In genomic region chr19:28677045-28677727, GRCm38 (mm10) we compare ENCODE assay signal across 8 mouse cellular contexts. TPM values are rescaled to one million over a fixed set of nuclear protein-coding genes. Genes with fewer than 3 reads are reported as not detected.
DNase-seq lines count a peak whose midpoint lies in the region; ATAC-seq and TF ChIP-seq lines count a peak whose summit lies in the region.

No protein-coding gene starts in this region.

- peaks cover 8% of the 10 kb centered on the region for H3K4me1 ChIP-seq in liver, adult 2 months (ENCODE audit: control insufficient read depth, insufficient read depth, low read length)
- H3K4me1 ChIP-seq in cortical plate, adult 2 months (ENCODE audit: control insufficient read depth, insufficient read depth, low read length) = no peaks in the 10 kb centered on the region
- peaks cover 32% of the 10 kb centered on the region for H3K4me1 ChIP-seq in hindbrain, embryonic 12.5 days
- 0 out of 2 replicates have a peak, but pooled peaks cover 6% of the 10 kb centered on the region for H3K4me1 ChIP-seq in liver, embryonic 15.5 days (replicated peaks)

- no peaks in the 10 kb centered on the region for H3K9me3 ChIP-seq in hindbrain, embryonic 12.5 days (replicated peaks)
- no peaks in the 10 kb centered on the region for H3K9me3 ChIP-seq in liver, embryonic 15.5 days (replicated peaks)

- peak overlapping the region; percentile 99 for H3K4me2 ChIP-seq in hindbrain, embryonic 12.5 days (replicated peaks)
- H3K4me2 ChIP-seq in liver, embryonic 15.5 days = peak overlapping the region; percentile 72; the same call in 1 of the 2 replicates

- peaks cover 12% of the 10 kb centered on the region for H3K27me3 ChIP-seq in liver, adult 2 months (ENCODE audit: control insufficient read depth, insufficient read depth, low read length)
- H3K27me3 ChIP-seq in hindbrain, embryonic 12.5 days = peaks cover 43% of the 10 kb centered on the region
- peaks cover 56% of the 10 kb centered on the region for H3K27me3 ChIP-seq in liver, embryonic 15.5 days

- no peaks in the 10 kb centered on the region for H3K79me2 ChIP-seq in liver, adult 2 months (ENCODE audit: control insufficient read depth, insufficient read depth, low read length)

- WGBS in liver, adult 2 months = 53% methylated on average over 8 of the region's 8 CpGs
- 20% methylated on average over 8 of the region's 8 CpGs for WGBS in hindbrain, embryonic 12.5 days
- WGBS in liver, embryonic 15.5 days (ENCODE audit: insufficient replicate concordance) = 20% methylated on average over 8 of the region's 8 CpGs

- no peak for TF ChIP-seq CTCF in liver, adult 2 months (IDR thresholded peaks at IDR 0.05; ENCODE audit: low read depth, low read length)
- TF ChIP-seq CTCF in cortical plate, adult 2 months (IDR thresholded peaks at IDR 0.05; ENCODE audit: extremely low read depth, insufficient read depth, low read length) = no peak

- no peak overlapping the region for H3K27ac ChIP-seq in liver, adult 2 months (replicated peaks; ENCODE audit: insufficient read depth, low read depth, low read length)
- no peak overlapping the region for H3K27ac ChIP-seq in cortical plate, adult 2 months (ENCODE audit: insufficient read depth, low read length)
- H3K27ac ChIP-seq in hindbrain, embryonic 12.5 days = no peak overlapping the region
- no peak overlapping the region for H3K27ac ChIP-seq in liver, embryonic 15.5 days (replicated peaks)

- H3K36me3 ChIP-seq in liver, adult 2 months (ENCODE audit: control insufficient read depth, insufficient read depth, low read length) = no peaks in the 10 kb centered on the region
- no peaks in the 10 kb centered on the region for H3K36me3 ChIP-seq in hindbrain, embryonic 12.5 days
- H3K36me3 ChIP-seq in liver, embryonic 15.5 days (replicated peaks) = no peaks in the 10 kb centered on the region

- H3K9ac ChIP-seq in liver, adult 2 months (ENCODE audit: low read depth, low read length) = no peak overlapping the region
- no peak overlapping the region for H3K9ac ChIP-seq in hindbrain, embryonic 12.5 days
- no peak overlapping the region for H3K9ac ChIP-seq in liver, embryonic 15.5 days

- peak; percentile 26 for DNase-seq in liver, adult 2 months (ENCODE audit: extremely low read depth, low read depth, low spot score)
- no peak for DNase-seq in liver
- peak; percentile 18 for DNase-seq in thymus, postnatal 0 days (ENCODE audit: low spot score)
- no peak for DNase-seq in c-Kit-positive CD71-positive TER-119-positive erythroid progenitor cells, embryonic 14.5 days (ENCODE audit: low spot score)
- no peak for DNase-seq in T-cell, adult 2 months (ENCODE audit: low spot score)

- TF ChIP-seq POLR2A in liver, adult 2 months (IDR thresholded peaks at IDR 0.05; ENCODE audit: extremely low read depth, insufficient read depth, low read length) = no peak
- no peak for TF ChIP-seq POLR2A in cortical plate, adult 2 months (IDR thresholded peaks at IDR 0.05; ENCODE audit: extremely low read depth, insufficient read depth, low read length)

- no peak for ATAC-seq in hindbrain, embryonic 12.5 days (ENCODE audit: low FRiP score)
- no peak for ATAC-seq in liver, embryonic 15.5 days (ENCODE audit: insufficient read depth)

- no peak overlapping the region for H3K4me3 ChIP-seq in liver, adult 2 months (ENCODE audit: insufficient read depth, low read depth, low read length)
- H3K4me3 ChIP-seq in cortical plate, adult 2 months (ENCODE audit: insufficient read depth, low read length) = peak overlapping the region; percentile 41; the same call in 1 of the 2 replicates
- peak overlapping the region; percentile 51; the same call in 1 of the 2 replicates for H3K4me3 ChIP-seq in hindbrain, embryonic 12.5 days
- no peak overlapping the region for H3K4me3 ChIP-seq in liver, embryonic 15.5 days (replicated peaks)

RNA-seq across cellular contexts. Expression of gene Glis3, which starts 2.7 kb away (rescaled TPM):
- total RNA-seq in liver, adult 2 months (2014; rRNA removed) = 0.37 and 0.60 TPM in 2 replicates
- polyA plus RNA-seq in liver, adult 2 months (2012; rRNA removed) = 0.22 and 0.43 TPM in 2 replicates
- polyA plus RNA-seq in cortical plate, adult 2 months (2012; rRNA removed) = 1.9 and 2.0 TPM in 2 replicates
- polyA plus RNA-seq in hindbrain, embryonic 12.5 days (2016; fragmentation: Nextera tagmentation; extraction: Ambion mirVana) = 2.6 and 2.7 TPM in 2 replicates
- polyA plus RNA-seq in liver, embryonic 15.5 days (2015; fragmentation: Nextera tagmentation; extraction: Ambion mirVana) = 0.15 and 0.45 TPM in 2 replicates
- 0.28 and 0.59 TPM in 2 replicates for polyA plus RNA-seq in thymus, postnatal 0 days (2015; fragmentation: Nextera tagmentation; extraction: Ambion mirVana)

Comparison
In these comparisons a context has a peak if more than half of its experiments do, and no peak if none do; other contexts are left out.
1. DNase-seq: peak in liver, adult 2 months (single experiment) and thymus, postnatal 0 days (single experiment); none in liver (single experiment), c-Kit-positive CD71-positive TER-119-positive erythroid progenitor cells, embryonic 14.5 days (single experiment) and T-cell, adult 2 months (single experiment).
2. H3K4me3 ChIP-seq: peak in cortical plate, adult 2 months (single experiment) and hindbrain, embryonic 12.5 days (single experiment); none in liver, adult 2 months (single experiment) and liver, embryonic 15.5 days (single experiment).